In the genomic region with DNA sequence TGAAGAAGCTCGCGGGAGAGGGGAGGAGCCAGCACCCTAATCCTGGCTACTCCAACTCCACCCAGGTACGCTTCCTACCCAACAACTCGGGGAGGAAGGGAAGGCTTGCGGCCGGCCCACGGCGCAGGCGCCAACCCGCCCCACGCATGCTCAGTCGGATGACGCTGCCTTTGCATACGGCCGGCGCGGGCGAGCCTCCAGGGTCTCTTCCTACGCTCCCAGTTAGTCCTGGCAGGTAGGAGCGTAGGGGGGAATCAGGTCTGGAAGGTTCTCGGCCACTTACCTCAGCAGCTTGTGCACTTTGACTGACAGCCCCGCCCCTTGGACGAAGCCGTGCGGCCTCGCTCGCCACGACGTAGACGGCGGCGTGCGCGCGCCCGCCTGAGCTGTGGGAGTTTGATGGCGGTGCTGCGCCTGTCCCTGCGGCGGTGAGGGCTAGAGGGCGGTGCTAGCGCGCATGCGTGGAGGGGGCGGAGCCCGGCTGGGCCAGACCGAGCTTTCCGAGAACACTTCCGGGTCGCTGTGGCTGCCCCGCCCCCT, we compare ENCODE assay signal across 8 mouse cellular contexts. TPM values are rescaled to one million over a fixed set of nuclear protein-coding genes. Genes with fewer than 3 reads are reported as not detected.
DNase-seq lines count a peak whose midpoint lies in the region; ATAC-seq and TF ChIP-seq lines count a peak whose summit lies in the region.

Gene Ascc1 (plus strand): TSS at position 133 of the 540 bp plus-strand sequence.
Gene Anapc16 (minus strand): TSS at position 463 of the 540 bp plus-strand sequence.

- peak; percentile 97 for ATAC-seq in kidney, embryonic 14.5 days (ENCODE audit: low FRiP score, low TSS enrichment)
- peak; percentile 98 for ATAC-seq in limb, embryonic 15.5 days (ENCODE audit: insufficient number of reproducible peaks, low FRiP score, low TSS enrichment, low read depth)

- H3K36me3 ChIP-seq in kidney, embryonic 14.5 days (ENCODE audit: control insufficient read depth, insufficient read depth, low read length), result peaks cover 10% of the 10 kb centered on the region; the same call in 1 of the 2 replicates
- H3K36me3 ChIP-seq in limb, embryonic 15.5 days, result peaks cover 16% of the 10 kb centered on the region

- H3K27ac ChIP-seq in bone marrow macrophage, adult 2 months (ENCODE audit: insufficient read depth, low read depth, low read length), result peak within 1 kb of the TSS; percentile 89
- peak within 1 kb of the TSS; percentile 94 for H3K27ac ChIP-seq in embryonic fibroblast, embryonic 13.5 days (ENCODE audit: insufficient read depth, low read length)
- peak within 1 kb of the TSS; percentile 92 for H3K27ac ChIP-seq in kidney, embryonic 14.5 days (ENCODE audit: low read depth, low read length)
- H3K27ac ChIP-seq in limb, embryonic 15.5 days, result peak within 1 kb of the TSS; percentile 98

- peak within 1 kb of the TSS; percentile 49 for H3K4me2 ChIP-seq in kidney, embryonic 14.5 days (replicated peaks; ENCODE audit: low read depth, low read length)
- H3K4me2 ChIP-seq in limb, embryonic 15.5 days, result peak within 1 kb of the TSS; percentile 78

- no peaks in the 10 kb centered on the region for H3K9me3 ChIP-seq in kidney, embryonic 14.5 days (ENCODE audit: control insufficient read depth, low read length)
- no peaks in the 10 kb centered on the region for H3K9me3 ChIP-seq in limb, embryonic 15.5 days

- no peaks in the 10 kb centered on the region for H3K27me3 ChIP-seq in kidney, embryonic 14.5 days (ENCODE audit: control insufficient read depth, insufficient read depth, low read length)
- H3K27me3 ChIP-seq in limb, embryonic 15.5 days, result no peaks in the 10 kb centered on the region

- peaks cover 13% of the 10 kb centered on the region for H3K4me1 ChIP-seq in bone marrow macrophage, adult 2 months (ENCODE audit: control insufficient read depth, insufficient read depth, low read length)
- H3K4me1 ChIP-seq in embryonic fibroblast, embryonic 13.5 days (ENCODE audit: control insufficient read depth, insufficient read depth, low read length), result peaks cover 6% of the 10 kb centered on the region; the same call in 1 of the 2 replicates
- H3K4me1 ChIP-seq in kidney, embryonic 14.5 days (ENCODE audit: control insufficient read depth, insufficient read depth, low read length), result peaks cover 7% of the 10 kb centered on the region; the same call in 1 of the 2 replicates
- H3K4me1 ChIP-seq in limb, embryonic 15.5 days, result peaks cover 21% of the 10 kb centered on the region

- no peak for TF ChIP-seq POLR2A in bone marrow macrophage, adult 2 months (IDR thresholded peaks at IDR 0.05; ENCODE audit: borderline replicate concordance, low read depth, low read length)
- peak; percentile 62 for TF ChIP-seq POLR2A in embryonic fibroblast, embryonic 13.5 days (IDR thresholded peaks at IDR 0.05; ENCODE audit: low read depth, low read length)

- peak within 1 kb of the TSS; percentile 87 for H3K4me3 ChIP-seq in bone marrow macrophage, adult 2 months (ENCODE audit: insufficient read depth, low read length)
- peak within 1 kb of the TSS; percentile 80 for H3K4me3 ChIP-seq in embryonic fibroblast, embryonic 13.5 days (ENCODE audit: insufficient read depth, low read length)
- H3K4me3 ChIP-seq in kidney, embryonic 14.5 days (ENCODE audit: low read length), result peak within 1 kb of the TSS; percentile 60
- peak within 1 kb of the TSS; percentile 72 for H3K4me3 ChIP-seq in limb, embryonic 15.5 days

- peak; percentile 98 for DNase-seq in A20 (ENCODE audit: low read depth, low spot score)
- DNase-seq in heart, adult 9 months (ENCODE audit: low spot score in 2 of 2), result peak; percentile 95
- DNase-seq in monocyte, adult 2 months (ENCODE audit: low read depth in 1 of 2, low spot score in 2 of 2), result peak; percentile 88 to 93
- peak; percentile 96 to 98 for DNase-seq in spleen, postnatal 36 days (ENCODE audit: low spot score in 2 of 2)

- WGBS in kidney, embryonic 14.5 days, result under 1% methylated on average over 51 of the region's 51 CpGs
- under 1% methylated on average over 51 of the region's 51 CpGs for WGBS in limb, embryonic 15.5 days

- H3K9ac ChIP-seq in kidney, embryonic 14.5 days (ENCODE audit: low read depth, low read length), result peak within 1 kb of the TSS; percentile 61
- H3K9ac ChIP-seq in limb, embryonic 15.5 days, result peak within 1 kb of the TSS; percentile 58

- no peak for TF ChIP-seq CTCF in bone marrow macrophage, adult 2 months (IDR thresholded peaks at IDR 0.05; ENCODE audit: low read depth, low read length)
- TF ChIP-seq CTCF in embryonic fibroblast, embryonic 13.5 days (IDR thresholded peaks at IDR 0.05; ENCODE audit: borderline replicate concordance, insufficient read depth, low read length), result no peak

RNA-seq across cellular contexts. Expression of gene Ascc1, which starts in this region (rescaled TPM):
- polyA plus RNA-seq in bone marrow macrophage, adult 2 months (2012; ENCODE audit: insufficient read depth, insufficient read length, missing spikeins), result 26.5 and 29.3 TPM in 2 replicates
- 25.9 and 27.8 TPM in 2 replicates for polyA plus RNA-seq in embryonic fibroblast, embryonic 13.5 days (2011; ENCODE audit: insufficient read length, low read depth, missing spikeins)
- polyA plus RNA-seq in kidney, embryonic 14.5 days (2014; fragmentation: Nextera tagmentation; extraction: Ambion mirVana), result 45.8 and 47.4 TPM in 2 replicates
- 41.3 and 44.4 TPM in 2 replicates for polyA plus RNA-seq in limb, embryonic 15.5 days (2015; fragmentation: Nextera tagmentation; extraction: Ambion mirVana)

RNA-seq across cellular contexts. Expression of gene Anapc16, which starts in this region (rescaled TPM):
- polyA plus RNA-seq in bone marrow macrophage, adult 2 months (2012; ENCODE audit: insufficient read depth, insufficient read length, missing spikeins), result 33.2 and 44.1 TPM in 2 replicates
- 47.3 and 63.4 TPM in 2 replicates for polyA plus RNA-seq in embryonic fibroblast, embryonic 13.5 days (2011; ENCODE audit: insufficient read length, low read depth, missing spikeins)
- 106 and 108 TPM in 2 replicates for polyA plus RNA-seq in kidney, embryonic 14.5 days (2014; fragmentation: Nextera tagmentation; extraction: Ambion mirVana)
- 97.5 and 110 TPM in 2 replicates for polyA plus RNA-seq in limb, embryonic 15.5 days (2015; fragmentation: Nextera tagmentation; extraction: Ambion mirVana)

Comparison
In these comparisons a context has a peak if more than half of its experiments do, and no peak if none do; other contexts are left out.
1. Peak in every context shown above with its lines: DNase-seq, ATAC-seq, H3K4me3 ChIP-seq and H3K27ac ChIP-seq.